Mouse (Mus musculus) intestine, postnatal 0 days (tissue): ENCODE data around the gene Tead1. TPM values are rescaled to one million over a fixed set of nuclear protein-coding genes. Genes with fewer than 3 reads are reported as not detected.
A peak's percentile ranks its signal among the peaks of the same experiment; 100 is the strongest.

Experiments
- ATAC-seq: fragments of 200-750 bp; cut with Nextera tagmentation; 2 replicates; pipeline ENCODE4 v1.8.0; 2017; ENCODE audit warnings: mild to moderate bottlenecking, moderate TSS enrichment, moderate library complexity
- H3K27ac ChIP-seq: fragments of 300-500 bp; sonication (generic); 2 replicates; pipeline ENCODE4 v1.5.1; 2014; ENCODE audit warnings: mild to moderate bottlenecking, low read depth, low read length, moderate library complexity
- H3K27me3 ChIP-seq: fragments of 300-500 bp; sonication (generic); replicated peaks from 2 replicates; pipeline ENCODE4 v1.6.1; 2014; ENCODE audit warnings: low read length, mixed read lengths; ENCODE audit not compliant: control insufficient read depth, insufficient read depth
- H3K36me3 ChIP-seq: fragments of 300-500 bp; sonication (generic); 2 replicates; pipeline ENCODE4 v1.6.1; 2014; ENCODE audit warnings: mild to moderate bottlenecking, moderate library complexity; ENCODE audit not compliant: control insufficient read depth, insufficient read depth
- H3K4me1 ChIP-seq: fragments of 300-500 bp; sonication (generic); replicated peaks from 2 replicates; pipeline ENCODE4 v1.6.1; 2014; ENCODE audit warnings: antibody characterized with exemption, low read length, mixed read lengths; ENCODE audit not compliant: control insufficient read depth, insufficient read depth
- H3K4me2 ChIP-seq: fragments of 300-500 bp; sonication (generic); replicated peaks from 2 replicates; pipeline ENCODE4 v1.6.1; 2014; ENCODE audit warnings: low read depth, mild to moderate bottlenecking, moderate library complexity
- H3K4me3 ChIP-seq: fragments of 300-500 bp; sonication (generic); 2 replicates; pipeline ENCODE4 v1.5.1; 2014; ENCODE audit warnings: low read depth, low read length
- H3K9ac ChIP-seq: fragments of 300-500 bp; sonication (generic); 2 replicates; pipeline ENCODE4 v1.6.1; 2014; ENCODE audit warnings: mild to moderate bottlenecking, low read depth, low read length
- H3K9me3 ChIP-seq: fragments of 300-500 bp; sonication (generic); 2 replicates; pipeline ENCODE4 v1.6.1; 2016; ENCODE audit warnings: mixed run types; ENCODE audit not compliant: control insufficient read depth
- CTCF ChIP-seq: sonication (generic); IDR thresholded peaks from 2 replicates; pipeline ENCODE4 v1.5.1; 2016; ENCODE audit warnings: low read depth, mild to moderate bottlenecking, control low read depth, antibody characterized with exemption, moderate library complexity
- WGBS: fragments of 180-500 bp; shearing (Covaris S2); extraction: QIAGEN DNeasy Blood & Tissue Kit; methylation state at CpG from one replicate; pipeline ENCODE4 v1.1.7; 2014; 5-methylcytosine and 5-hydroxymethylcytosine counted together
- polyA plus RNA-seq: library from polyadenylated mRNA; unstranded; fragments of >200 nt; fragmentation: Nextera tagmentation; extraction: Ambion mirVana; gene quantifications from 2 replicates; pipeline ENCODE4 v1.2.1, GENCODE M21; 2015

Tead1 gene
- polyA plus RNA-seq, 1 experiment from 2014 or later: 7.4 TPM

DNA sequence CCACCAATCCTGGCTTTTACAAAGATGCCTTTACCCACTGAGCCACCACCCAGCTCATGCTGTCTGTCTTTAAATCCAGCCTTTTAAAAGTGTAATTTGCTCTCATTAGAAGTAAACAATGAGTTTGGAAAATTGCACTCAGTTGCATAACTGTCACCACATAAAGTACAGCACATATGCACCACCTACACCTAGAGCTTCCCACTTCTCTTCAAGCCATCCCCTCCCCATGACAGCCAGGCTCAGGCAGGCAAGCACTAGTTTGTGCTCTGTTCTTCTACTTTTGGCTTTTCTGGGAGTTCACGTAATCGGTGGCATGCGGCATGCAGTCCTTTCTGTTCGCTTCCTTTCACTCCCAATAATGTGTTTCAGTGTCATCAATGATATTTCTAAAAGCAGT is 236.5 kb downstream of the Tead1 start:
- Histone ChIP-seq H3K9ac (no peak overlapping the region), H3K9me3 (no peaks in the 10 kb centered on the region), H3K36me3 (no peaks in the 10 kb centered on the region), H3K27ac (no peak overlapping the region), H3K4me3 (no peak overlapping the region), H3K27me3 (no peaks in the 10 kb centered on the region), H3K4me1 (no peaks in the 10 kb centered on the region), H3K4me2 (no peak overlapping the region)
- no peak for ATAC-seq
- 93% methylated on average over 4 of the region's 4 CpGs for WGBS
- TF ChIP-seq CTCF: no peak

DNA sequence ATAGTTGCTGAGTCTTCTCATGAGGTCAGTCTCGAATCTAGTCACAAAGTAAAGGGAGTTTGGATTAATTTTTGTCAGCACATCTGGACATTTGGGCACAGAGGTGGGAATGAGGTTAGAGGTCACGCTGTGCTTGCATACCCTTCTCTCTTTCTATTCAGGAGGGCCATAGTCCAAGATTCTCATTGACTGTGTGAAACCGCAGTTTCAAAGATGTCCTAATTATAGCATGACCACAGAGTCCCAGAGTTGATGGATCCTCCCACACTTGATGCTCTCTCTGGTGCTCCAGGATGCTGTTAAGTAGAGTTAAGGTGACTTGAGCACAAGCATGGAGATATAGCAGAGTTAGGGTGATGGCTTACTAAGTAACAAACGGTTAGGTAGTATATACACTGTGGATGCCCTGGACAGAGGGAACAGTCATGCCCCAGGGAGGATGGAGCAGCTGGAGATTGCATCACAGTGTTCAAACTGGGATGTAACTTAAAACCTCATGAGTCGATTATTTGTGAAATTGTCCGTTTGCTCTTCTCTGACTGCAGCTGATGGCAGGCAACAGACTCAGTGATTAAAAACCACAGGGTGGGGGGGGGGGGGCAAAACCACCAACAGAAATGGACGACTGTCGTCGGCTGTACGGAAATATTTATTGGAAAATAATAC is 238.6 kb downstream of the Tead1 start:
- Histone ChIP-seq H3K9ac (no peak overlapping the region), H3K27me3 (no peaks in the 10 kb centered on the region), H3K36me3 (no peaks in the 10 kb centered on the region), H3K4me1 (no peaks in the 10 kb centered on the region), H3K4me3 (no peak overlapping the region), H3K27ac (no peak overlapping the region), H3K9me3 (no peaks in the 10 kb centered on the region), H3K4me2 (no peak overlapping the region)
- TF ChIP-seq CTCF: no peak
- ATAC-seq: no peak
- 58% methylated on average over 10 of the region's 10 CpGs for WGBS

DNA sequence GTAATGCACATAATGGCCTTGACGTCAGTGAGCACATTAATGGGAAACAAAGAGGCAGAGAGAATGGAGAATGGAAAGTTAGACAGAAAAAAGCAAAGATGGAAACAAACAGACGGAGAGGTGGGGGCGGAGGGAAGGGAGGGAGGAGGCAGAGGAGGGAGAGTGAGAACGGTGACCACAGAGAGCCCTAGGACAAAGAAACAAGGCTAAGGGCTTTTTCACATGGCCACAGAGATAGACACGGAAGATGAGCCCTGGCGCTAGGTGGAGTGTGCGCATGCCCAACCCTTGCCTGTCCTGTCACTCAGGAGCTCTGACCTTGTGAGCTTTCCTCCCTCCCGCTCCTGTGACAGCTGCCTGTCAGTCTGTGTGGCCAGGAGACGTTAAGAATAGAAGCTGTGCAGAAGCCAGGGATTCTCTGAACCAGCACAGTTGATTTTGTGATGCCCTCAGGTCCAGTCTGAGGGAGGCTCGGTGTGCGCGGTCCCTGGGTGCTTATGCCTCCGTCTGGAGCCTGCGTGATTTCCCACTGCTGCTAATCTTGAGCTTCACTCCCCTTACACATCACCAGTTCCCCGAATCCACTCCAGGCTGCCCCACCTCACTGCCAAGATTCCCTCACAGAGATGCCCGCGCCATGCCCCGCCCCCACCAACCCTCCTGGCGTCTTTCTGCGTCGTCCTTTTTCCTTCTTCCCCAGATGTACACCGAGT is 239.3 kb downstream of the Tead1 start:
- no peaks in the 10 kb centered on the region for H3K27me3 ChIP-seq
- no peak for ATAC-seq
- no peaks in the 10 kb centered on the region for H3K4me1 ChIP-seq
- no peak overlapping the region for H3K4me3 ChIP-seq
- H3K9me3 ChIP-seq: no peaks in the 10 kb centered on the region
- H3K36me3 ChIP-seq: no peaks in the 10 kb centered on the region
- no peak overlapping the region for H3K9ac ChIP-seq
- no peak for TF ChIP-seq CTCF
- 65% methylated on average over 22 of the region's 22 CpGs for WGBS
- H3K27ac ChIP-seq: no peak overlapping the region
- H3K4me2 ChIP-seq: no peak overlapping the region

DNA sequence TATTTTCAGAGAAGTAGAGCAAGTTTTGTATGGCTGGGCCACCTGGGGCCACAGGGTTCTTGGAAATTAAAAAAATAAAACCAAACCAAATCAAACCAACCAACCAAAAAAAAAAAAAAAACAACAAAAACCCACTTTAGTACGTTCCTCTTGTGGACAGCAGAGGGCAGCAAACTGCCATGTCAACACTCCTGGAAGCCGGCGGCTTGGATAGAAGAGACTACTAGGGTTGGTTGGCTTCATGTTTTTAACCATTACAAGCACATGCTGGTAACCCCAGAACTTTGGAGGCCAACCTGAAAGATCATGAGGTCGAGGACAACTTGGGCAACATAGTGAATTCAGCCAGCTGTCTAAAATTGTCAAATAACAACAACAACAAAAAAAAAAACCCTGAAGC is 240.7 kb downstream of the Tead1 start:
- no peaks in the 10 kb centered on the region for H3K9me3 ChIP-seq
- H3K27me3 ChIP-seq: no peaks in the 10 kb centered on the region
- ATAC-seq: no peak
- H3K4me2 ChIP-seq: no peak overlapping the region
- 3% methylated on average over 4 of the region's 4 CpGs for WGBS
- H3K9ac ChIP-seq: no peak overlapping the region
- peak; percentile 85 for TF ChIP-seq CTCF
- H3K4me3 ChIP-seq: no peak overlapping the region
- H3K36me3 ChIP-seq: no peaks in the 10 kb centered on the region
- no peaks in the 10 kb centered on the region for H3K4me1 ChIP-seq
- H3K27ac ChIP-seq: no peak overlapping the region

DNA sequence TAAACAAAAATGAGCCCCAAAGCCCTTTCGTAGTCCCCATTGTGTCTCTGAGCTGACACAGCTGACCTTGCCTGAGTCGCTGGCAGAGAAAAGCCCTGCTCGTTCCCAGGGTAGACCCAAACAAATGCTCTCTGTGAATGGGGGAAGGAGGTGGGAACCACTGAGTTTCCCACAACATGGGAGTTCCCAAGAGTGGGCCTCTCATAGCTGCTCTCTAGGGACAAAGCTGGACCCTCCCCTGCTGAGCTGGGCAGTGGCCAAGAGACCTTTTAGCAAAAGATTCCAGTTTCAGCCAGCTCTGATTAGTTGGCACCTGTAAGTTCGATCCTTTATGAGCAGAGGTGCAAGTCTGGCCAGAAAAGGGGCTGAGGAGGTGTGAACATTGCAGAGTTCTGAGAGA is 243.7 kb downstream of the Tead1 start:
- Histone ChIP-seq H3K4me2 (no peak overlapping the region), H3K9me3 (no peaks in the 10 kb centered on the region), H3K27ac (no peak overlapping the region), H3K36me3 (no peaks in the 10 kb centered on the region), H3K4me3 (no peak overlapping the region), H3K4me1 (no peaks in the 10 kb centered on the region), H3K27me3 (no peaks in the 10 kb centered on the region; the same call in 1 of the 2 replicates), H3K9ac (no peak overlapping the region)
- no peak for TF ChIP-seq CTCF
- 58% methylated on average over 4 of the region's 4 CpGs for WGBS
- no peak for ATAC-seq

DNA sequence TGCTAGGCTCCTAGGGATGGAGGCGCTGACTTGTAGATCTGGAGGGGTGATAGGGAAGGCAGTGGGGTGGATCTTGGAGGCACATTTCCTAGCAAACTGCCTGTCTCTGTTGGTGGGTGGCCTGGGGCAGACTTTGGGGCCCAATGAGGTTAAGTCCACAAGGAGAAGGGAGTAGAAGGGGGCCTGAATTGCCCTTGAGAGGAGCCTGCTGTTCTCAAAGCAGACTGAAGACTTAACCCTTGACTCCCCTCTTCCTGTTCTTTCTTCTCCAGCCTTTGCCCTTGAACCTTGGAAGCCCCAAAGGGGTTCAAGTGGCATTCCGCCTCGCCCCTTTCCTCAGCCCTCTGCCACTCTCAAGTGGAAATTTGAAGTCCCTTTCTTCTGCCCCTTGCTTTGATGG is 244.6 kb downstream of the Tead1 start:
- Histone ChIP-seq H3K4me2 (no peak overlapping the region), H3K4me3 (no peak overlapping the region), H3K9me3 (no peaks in the 10 kb centered on the region), H3K4me1 (no peaks in the 10 kb centered on the region), H3K27me3 (no peaks in the 10 kb centered on the region; the same call in 1 of the 2 replicates), H3K36me3 (no peaks in the 10 kb centered on the region), H3K27ac (no peak overlapping the region), H3K9ac (no peak overlapping the region)
- WGBS: 83% methylated on average over 3 of the region's 3 CpGs
- no peak for TF ChIP-seq CTCF
- ATAC-seq: no peak
